Mouse (Mus musculus) spleen, adult 2 months (tissue): ENCODE results near the gene Hoxb5.

Source experiments
- CTCF ChIP-seq: fragments of 200-500 bp; IDR thresholded peaks from 2 replicates; pipeline ENCODE4 v1.5.1; 2011; ENCODE audit warnings: mild to moderate bottlenecking, inconsistent platforms; ENCODE audit not compliant: insufficient read depth, insufficient read length, insufficient replicate concordance; ENCODE audit errors: extremely low read depth
- POLR2A ChIP-seq: fragments of 200-500 bp; IDR thresholded peaks from 2 replicates; pipeline ENCODE4 v1.6.1; 2011; ENCODE audit warnings: low read depth, low read length, inconsistent platforms

DNA sequence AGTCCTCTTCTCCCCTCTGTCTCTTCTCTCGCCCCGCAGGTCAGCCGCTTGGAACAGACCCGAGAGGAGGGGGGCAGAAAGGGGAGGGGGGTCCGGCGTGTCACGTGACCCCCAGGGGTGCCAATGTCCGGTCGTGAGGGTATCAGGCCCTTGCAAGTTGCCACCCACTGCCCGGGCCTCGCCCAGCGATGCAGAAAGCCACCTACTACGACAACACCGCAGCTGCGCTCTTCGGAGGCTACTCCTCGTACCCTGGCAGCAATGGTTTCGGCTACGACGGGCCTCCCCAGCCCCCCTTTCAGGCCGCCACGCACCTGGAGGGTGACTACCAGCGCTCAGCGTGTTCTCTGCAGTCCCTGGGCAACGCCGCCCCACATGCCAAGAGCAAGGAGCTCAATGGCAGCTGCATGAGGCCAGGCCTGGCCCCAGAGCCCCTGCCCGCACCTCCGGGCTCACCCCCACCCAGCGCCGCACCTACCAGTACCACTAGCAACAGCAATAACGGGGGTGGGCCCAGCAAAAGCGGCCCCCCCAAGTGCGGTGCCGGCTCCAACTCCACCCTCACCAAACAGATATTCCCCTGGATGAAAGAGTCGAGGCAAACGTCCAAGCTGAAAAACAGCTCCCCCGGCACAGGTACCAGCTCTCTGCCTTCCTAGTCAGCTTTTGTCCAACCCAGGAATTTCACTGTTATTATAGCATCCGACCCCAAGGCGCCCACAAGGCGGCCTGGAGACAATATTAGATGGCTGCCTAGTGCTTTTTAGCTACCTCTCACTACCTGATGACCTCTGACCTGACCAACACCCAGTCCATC lies 41.1 kb downstream of the Hoxb5 start:
- TF ChIP-seq POLR2A (no peak), CTCF (no peak)
